ENCODE assay signal across 8 mouse cellular contexts in genomic region chr5:52634017-52634416, GRCm38 (mm10). TPM values are rescaled to one million over a fixed set of nuclear protein-coding genes. Genes with fewer than 3 reads are reported as not detected.
DNase-seq lines count a peak whose midpoint lies in the region; ATAC-seq lines count a peak whose summit lies in the region.

No protein-coding gene starts in this region.

- peak; percentile 58 for ATAC-seq in granulocyte monocyte progenitor cell, adult 5-6 weeks (replicated peaks; ENCODE audit: poor library complexity, severe bottlenecking)
- ATAC-seq in midbrain, embryonic 11.5 days (ENCODE audit: low FRiP score): peak; percentile 74

- H3K4me1 ChIP-seq in midbrain, embryonic 11.5 days (ENCODE audit: control insufficient read depth, insufficient read depth, low read length): no peaks in the 10 kb centered on the region

- no peaks in the 10 kb centered on the region for H3K27me3 ChIP-seq in midbrain, embryonic 11.5 days (ENCODE audit: control insufficient read depth, insufficient read depth, low read length)

- no peak overlapping the region for H3K9ac ChIP-seq in midbrain, embryonic 11.5 days (ENCODE audit: low read length)

- H3K9me3 ChIP-seq in midbrain, embryonic 11.5 days (ENCODE audit: control insufficient read depth, low read length): no peaks in the 10 kb centered on the region

- WGBS in midbrain, embryonic 11.5 days: 29% methylated on average over 8 of the region's 8 CpGs

- no peak overlapping the region for H3K27ac ChIP-seq in midbrain, embryonic 11.5 days (ENCODE audit: low read depth, low read length)

- H3K36me3 ChIP-seq in midbrain, embryonic 11.5 days (ENCODE audit: control insufficient read depth, insufficient read depth, low read length): no peaks in the 10 kb centered on the region

- no peak overlapping the region for H3K4me2 ChIP-seq in midbrain, embryonic 11.5 days

- no peak overlapping the region for H3K4me3 ChIP-seq in midbrain, embryonic 11.5 days (ENCODE audit: low read depth, low read length)

- DNase-seq in adrenal gland, adult 18-20 months (ENCODE audit: low spot score in 2 of 2): peak; percentile 33 to 57
- no peak for DNase-seq in adrenal gland, postnatal 4 days (ENCODE audit: low spot score in 2 of 2)
- DNase-seq in CD4-positive helper T cell, adult 2 months (ENCODE audit: low read depth, low spot score): peak; percentile 72
- DNase-seq in cerebellum, postnatal 36 days: peak; percentile 25 to 27
- peak; percentile 61 to 62 for DNase-seq in kidney, postnatal 25 days
- DNase-seq in midbrain, embryonic 11.5 days (ENCODE audit: low spot score, missing footprints): peak; percentile 91
- DNase-seq in spleen, postnatal 4 days (ENCODE audit: low spot score in 2 of 2): peak; percentile 66 to 89

RNA-seq across cellular contexts. Expression of gene Sepsecs, which starts 35.5 kb away (rescaled TPM):
- 10 to 100 TPM; 13.0 to 14.3 TPM for total RNA-seq in adrenal gland, adult 18-20 months (2021)
- 10 to 100 TPM; 16.8 to 21.8 TPM for total RNA-seq in adrenal gland, postnatal 4 days (2021)
- 11.6 and 21.4 TPM in 2 replicates for total RNA-seq in granulocyte monocyte progenitor cell, adult 5-6 weeks (2014; fragmentation: Nextera tagmentation)
- total RNA-seq in granulocyte monocyte progenitor cell, adult 5-6 weeks (2017): 13.7 and 17.9 TPM in 2 replicates
- 8.0 and 8.7 TPM in 2 replicates for polyA plus RNA-seq in midbrain, embryonic 11.5 days (2014; fragmentation: Nextera tagmentation; extraction: Ambion mirVana)

Comparison
In these comparisons a context has a peak if more than half of its experiments do, and no peak if none do; other contexts are left out.
1. DNase-seq: peak in adrenal gland, adult 18-20 months (2 of 2), CD4-positive helper T cell, adult 2 months (single experiment), cerebellum, postnatal 36 days (2 of 2), kidney, postnatal 25 days (2 of 2), midbrain, embryonic 11.5 days (single experiment) and spleen, postnatal 4 days (2 of 2); none in adrenal gland, postnatal 4 days (0 of 2).